Mouse (Mus musculus) lung, adult 2 months (tissue): ENCODE results near the gene Icam2. TPM values are rescaled to one million over a fixed set of nuclear protein-coding genes. Genes with fewer than 3 reads are reported as not detected.
A peak's percentile ranks its signal among the peaks of the same experiment; 100 is the strongest.

ENCODE experiments used
- DNase-seq: peaks from one replicate; pipeline ENCODE4 v3.0.0; 2022
- H3K4me1 ChIP-seq: fragments of 200-500 bp; 2 replicates; pipeline ENCODE4 v1.6.1; 2011; ENCODE audit warnings: low read length; ENCODE audit not compliant: control insufficient read depth, insufficient read depth
- H3K4me3 ChIP-seq: fragments of 200-500 bp; replicated peaks from 2 replicates; pipeline ENCODE3; 2011; ENCODE audit warnings: low read depth, mild to moderate bottlenecking, control low read depth, low read length; ENCODE audit errors: extremely low read depth
- CTCF ChIP-seq: fragments of 200-500 bp; IDR thresholded peaks from 2 replicates; pipeline ENCODE4 v1.5.1; 2011; ENCODE audit warnings: mild to moderate bottlenecking, low read length, control low read depth; ENCODE audit not compliant: insufficient read depth
- POLR2A ChIP-seq: fragments of 200-500 bp; IDR thresholded peaks from 2 replicates; pipeline ENCODE4 v1.6.1; 2011; ENCODE audit warnings: low read depth, mild to moderate bottlenecking, control low read depth, low read length, borderline replicate concordance; ENCODE audit errors: extremely low read depth
- WGBS: fragments of 180-500 bp; shearing (Covaris S2); methylation state at CpG from one replicate; pipeline ENCODE4 v1.1.7; 2018; 5-methylcytosine and 5-hydroxymethylcytosine counted together
- polyA plus RNA-seq: library from polyadenylated mRNA; depleted of rRNA; stranded (reverse); fragments of >200 nt; gene quantifications from 2 replicates; pipeline ENCODE4 v1.2.3, GENCODE M21; 2012; rRNA removed

Icam2 gene
- 294 and 318 TPM in 2 replicates for polyA plus RNA-seq

- WGBS, result 39% methylated on average over 6 of the region's 6 CpGs
- TF ChIP-seq CTCF, result no peak
- peak; percentile 35; the same call in 1 of the 2 replicates for TF ChIP-seq POLR2A
- H3K4me3 ChIP-seq, result peak within 1 kb of the TSS; percentile 27
- peaks cover 19% of the 10 kb centered on the region for H3K4me1 ChIP-seq
- no peak for DNase-seq
Measured at GRCm38 (mm10) chr11:106387791-106388216, at the start of gene Icam2. Gene Icam2, minus strand, starts transcription at chr11:106388075.

GRCm38 (mm10) chr11:106437543-106437942, 49.7 kb upstream of the Icam2 start:
- WGBS, result 80% methylated on average over 2 of the region's 2 CpGs
- DNase-seq, result no peak
- Histone ChIP-seq H3K4me1 (peaks cover 10% of the 10 kb centered on the region), H3K4me3 (no peak overlapping the region)
- TF ChIP-seq POLR2A, result no peak
- no peak for TF ChIP-seq CTCF

- peaks cover 10% of the 10 kb centered on the region for H3K4me1 ChIP-seq
- 69% methylated on average over 5 of the region's 5 CpGs for WGBS
- DNase-seq, result no peak
- no peak overlapping the region for H3K4me3 ChIP-seq
- TF ChIP-seq CTCF, result no peak
- no peak for TF ChIP-seq POLR2A
Measured at GRCm38 (mm10) chr11:106437039-106437438, 49.2 kb upstream of the Icam2 start.

GRCm38 (mm10) chr11:106430392-106430791, 42.5 kb upstream of the Icam2 start:
- Histone ChIP-seq H3K4me3 (no peak overlapping the region), H3K4me1 (peaks cover 7% of the 10 kb centered on the region)
- no peak for TF ChIP-seq POLR2A
- no peak for TF ChIP-seq CTCF
- 70% methylated on average over 5 of the region's 5 CpGs for WGBS
- no peak for DNase-seq

GRCm38 (mm10) chr11:106429689-106430088, 41.8 kb upstream of the Icam2 start:
- DNase-seq, result no peak
- TF ChIP-seq CTCF, result no peak
- 66% methylated on average over 4 of the region's 4 CpGs for WGBS
- Histone ChIP-seq H3K4me3 (no peak overlapping the region), H3K4me1 (peaks cover 7% of the 10 kb centered on the region)

GRCm38 (mm10) chr11:106428556-106428955, 40.7 kb upstream of the Icam2 start:
- TF ChIP-seq CTCF (no peak), POLR2A (no peak)
- peaks cover 7% of the 10 kb centered on the region for H3K4me1 ChIP-seq
- no peak for DNase-seq
- H3K4me3 ChIP-seq, result no peak overlapping the region
- WGBS, result 77% methylated on average over 2 of the region's 2 CpGs

- no peak for DNase-seq
- H3K4me3 ChIP-seq, result no peak overlapping the region
- TF ChIP-seq CTCF, result no peak
- no peak for TF ChIP-seq POLR2A
- peaks cover 7% of the 10 kb centered on the region for H3K4me1 ChIP-seq
- WGBS, result 57% methylated on average over 4 of the region's 4 CpGs
Measured at GRCm38 (mm10) chr11:106428106-106428505, 40.2 kb upstream of the Icam2 start.

- H3K4me3 ChIP-seq, result no peak overlapping the region
- no peak for TF ChIP-seq POLR2A
- no peak for TF ChIP-seq CTCF
- H3K4me1 ChIP-seq, result peaks cover 7% of the 10 kb centered on the region
- WGBS, result 68% methylated on average over 4 of the region's 4 CpGs
- peak; percentile 56 for DNase-seq
Measured at GRCm38 (mm10) chr11:106426447-106426846, 38.6 kb upstream of the Icam2 start.

GRCm38 (mm10) chr11:106425201-106425600, 37.3 kb upstream of the Icam2 start:
- H3K4me1 ChIP-seq, result peaks cover 2% of the 10 kb centered on the region
- 91% methylated on average over 5 of the region's 5 CpGs for WGBS
- no peak overlapping the region for H3K4me3 ChIP-seq
- TF ChIP-seq CTCF (no peak), POLR2A (no peak)
- no peak for DNase-seq

GRCm38 (mm10) chr11:106419262-106420102, 31.6 kb upstream of the Icam2 start:
- TF ChIP-seq CTCF (no peak), POLR2A (no peak)

More at GRCm38 (mm10) chr11:106419262-106420102, 31.6 kb upstream of the Icam2 start:
- Histone ChIP-seq H3K4me3 (no peak overlapping the region), H3K4me1 (no peaks in the 10 kb centered on the region)
- no peak for DNase-seq
- WGBS, result 50% methylated on average over 9 of the region's 9 CpGs
